In genomic region chr9:114046028-114046427, GRCm38 (mm10) we compare ENCODE assay signal across 11 mouse cellular contexts. TPM values are rescaled to one million over a fixed set of nuclear protein-coding genes. Genes with fewer than 3 reads are reported as not detected.
DNase-seq lines count a peak whose midpoint lies in the region; ATAC-seq and TF ChIP-seq lines count a peak whose summit lies in the region.
"Had no signal": no experiment of that assay in that cellular context is flagged by ENCODE, and none has a peak within 500 bp of the region (broad histone marks: within the 10 kb centered on the region; RNA-seq: fewer than 3 reads in every experiment).

TSS of gene Fbxl2 (minus strand) at chr9:114046191.

- no peaks in the 10 kb centered on the region for H3K27me3 ChIP-seq in forebrain, embryonic 15.5 days
- H3K27me3 ChIP-seq in forebrain, embryonic 12.5 days, result no peaks in the 10 kb centered on the region
- no peaks in the 10 kb centered on the region for H3K27me3 ChIP-seq in neural tube, embryonic 12.5 days (replicated peaks)
- H3K27me3 ChIP-seq: embryonic facial prominence, embryonic 13.5 days had no signal

- no peak for DNase-seq in neural tube, embryonic 10.5 days (ENCODE audit: extremely low spot score, low spot score)
- DNase-seq in left cerebral cortex, postnatal 10 days (ENCODE audit: extremely low spot score in 1 of 2, low spot score in 2 of 2), result no peak
- no peak for DNase-seq in spleen, adult 12 weeks (ENCODE audit: low spot score)
- DNase-seq in lung, adult 2 months, result no peak
- no peak for DNase-seq in kidney, adult 11 months

- H3K9me3 ChIP-seq in forebrain, embryonic 15.5 days, result no peaks in the 10 kb centered on the region
- H3K9me3 ChIP-seq in forebrain, embryonic 12.5 days, result no peaks in the 10 kb centered on the region
- H3K9me3 ChIP-seq in neural tube, embryonic 12.5 days, result no peaks in the 10 kb centered on the region
- H3K9me3 ChIP-seq: embryonic facial prominence, embryonic 13.5 days had no signal

- no peak within 1 kb of the TSS for H3K4me2 ChIP-seq in forebrain, embryonic 15.5 days (replicated peaks)
- no peak within 1 kb of the TSS for H3K4me2 ChIP-seq in forebrain, embryonic 12.5 days
- no peak within 1 kb of the TSS for H3K4me2 ChIP-seq in neural tube, embryonic 12.5 days (replicated peaks)
- H3K4me2 ChIP-seq: embryonic facial prominence, embryonic 13.5 days; heart, embryonic 13.5 days; liver, embryonic 11.5 days had no signal

- H3K27ac ChIP-seq in forebrain, embryonic 15.5 days (replicated peaks), result no peak within 1 kb of the TSS
- no peak within 1 kb of the TSS for H3K27ac ChIP-seq in forebrain, embryonic 12.5 days
- no peak within 1 kb of the TSS for H3K27ac ChIP-seq in neural tube, embryonic 12.5 days
- H3K27ac ChIP-seq: embryonic facial prominence, embryonic 13.5 days; heart, embryonic 13.5 days had no signal

- WGBS in forebrain, embryonic 15.5 days, result 88% methylated on average over 10 of the region's 10 CpGs
- WGBS in forebrain, embryonic 12.5 days, result 88% methylated on average over 10 of the region's 10 CpGs
- 88% methylated on average over 10 of the region's 10 CpGs for WGBS in neural tube, embryonic 12.5 days
- WGBS in lung, adult 2 months, result 71% methylated on average over 10 of the region's 10 CpGs

- no peaks in the 10 kb centered on the region for H3K4me1 ChIP-seq in forebrain, embryonic 15.5 days
- H3K4me1 ChIP-seq in forebrain, embryonic 12.5 days, result peaks cover 3% of the 10 kb centered on the region
- no peaks in the 10 kb centered on the region for H3K4me1 ChIP-seq in neural tube, embryonic 12.5 days
- H3K4me1 ChIP-seq in lung, adult 2 months (ENCODE audit: control insufficient read depth, insufficient read depth, low read length), result no peaks in the 10 kb centered on the region
- H3K4me1 ChIP-seq: heart, embryonic 13.5 days had no signal

- TF ChIP-seq POLR2A in lung, adult 2 months (IDR thresholded peaks at IDR 0.05; ENCODE audit: borderline replicate concordance, extremely low read depth, low read depth, low read length), result no peak

- no peaks in the 10 kb centered on the region for H3K36me3 ChIP-seq in forebrain, embryonic 15.5 days
- H3K36me3 ChIP-seq in forebrain, embryonic 12.5 days (replicated peaks), result no peaks in the 10 kb centered on the region
- H3K36me3 ChIP-seq in neural tube, embryonic 12.5 days, result no peaks in the 10 kb centered on the region
- H3K36me3 ChIP-seq: embryonic facial prominence, embryonic 13.5 days; heart, embryonic 13.5 days had no signal

- no peak for TF ChIP-seq CTCF in lung, adult 2 months (IDR thresholded peaks at IDR 0.05; ENCODE audit: insufficient read depth, low read length)

- H3K4me3 ChIP-seq in forebrain, embryonic 15.5 days, result no peak within 1 kb of the TSS
- no peak within 1 kb of the TSS for H3K4me3 ChIP-seq in forebrain, embryonic 12.5 days (replicated peaks)
- no peak within 1 kb of the TSS for H3K4me3 ChIP-seq in neural tube, embryonic 12.5 days
- no peak within 1 kb of the TSS for H3K4me3 ChIP-seq in lung, adult 2 months (replicated peaks; ENCODE audit: extremely low read depth, low read depth, low read length)
- H3K4me3 ChIP-seq: embryonic facial prominence, embryonic 13.5 days; heart, embryonic 13.5 days had no signal

- intact Hi-C loops in left cerebral cortex, postnatal 10 days (cut with DNase I), result no loop called here

- H3K9ac ChIP-seq in forebrain, embryonic 15.5 days (replicated peaks), result no peak within 1 kb of the TSS
- no peak within 1 kb of the TSS for H3K9ac ChIP-seq in forebrain, embryonic 12.5 days
- H3K9ac ChIP-seq in neural tube, embryonic 12.5 days, result no peak within 1 kb of the TSS
- H3K9ac ChIP-seq: embryonic facial prominence, embryonic 13.5 days; heart, embryonic 13.5 days had no signal

- ATAC-seq in forebrain, embryonic 15.5 days (replicated peaks), result no peak
- ATAC-seq in forebrain, embryonic 12.5 days (ENCODE audit: low FRiP score), result no peak
- no peak for ATAC-seq in neural tube, embryonic 12.5 days (ENCODE audit: low FRiP score, low read depth)

RNA-seq across cellular contexts. Expression of gene Fbxl2, which starts in this region (rescaled TPM):
- polyA plus RNA-seq in forebrain, embryonic 15.5 days (2015; fragmentation: Nextera tagmentation; extraction: Ambion mirVana), result 19.0 and 22.5 TPM in 2 replicates
- 9.2 and 10.7 TPM in 2 replicates for polyA plus RNA-seq in forebrain, embryonic 12.5 days (2016; fragmentation: Nextera tagmentation; extraction: Ambion mirVana)
- polyA plus RNA-seq in neural tube, embryonic 12.5 days (2016; fragmentation: Nextera tagmentation; extraction: Ambion mirVana), result 13.2 and 14.8 TPM in 2 replicates
- 10 to 100 TPM; 48.5 to 58.8 TPM for total RNA-seq in left cerebral cortex, postnatal 10 days (2021)
- 5.3 and 5.6 TPM in 2 replicates for polyA plus RNA-seq in lung, adult 2 months (2012; rRNA removed)
